Mouse (Mus musculus): Measurements from ENCODE around the gene Klhl36.

The Klhl36 gene

DNA sequence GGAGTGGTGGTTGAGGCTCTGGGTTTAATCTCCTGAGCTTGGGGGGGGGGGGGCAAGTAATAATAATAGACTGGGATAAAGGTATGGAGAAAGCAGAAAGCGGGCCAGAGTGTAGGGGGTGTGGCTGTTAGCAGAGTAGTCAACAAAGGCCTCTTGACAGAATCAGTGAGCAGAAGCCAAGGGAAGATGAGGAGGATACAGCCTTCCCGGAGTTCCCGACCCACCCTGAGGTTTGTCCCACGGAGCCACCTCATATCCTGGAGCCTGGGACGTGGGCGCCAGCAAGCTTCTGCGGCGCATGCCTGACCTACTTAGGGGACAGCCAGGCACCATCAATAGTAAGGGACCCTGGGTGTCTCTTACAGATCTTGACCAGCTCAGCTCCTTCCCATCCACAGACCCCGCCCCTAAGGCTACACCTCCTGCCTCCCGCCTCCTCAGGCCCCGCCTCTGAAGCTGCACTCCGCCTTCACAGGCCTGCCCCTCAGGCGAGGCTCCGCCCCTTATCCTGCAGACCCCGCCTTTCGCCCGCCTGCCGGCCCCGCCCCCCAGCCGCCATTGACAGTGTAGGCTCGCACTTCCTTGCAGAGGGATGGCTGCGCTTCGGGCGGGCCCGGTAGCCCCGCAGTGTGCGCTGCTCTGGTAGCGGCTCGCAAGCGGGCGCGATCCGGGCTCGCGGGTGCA lies at the start of gene Klhl36:
Klhl36 (plus strand) TSS at position 561 of the 684 bp plus-strand sequence.
- peak; percentile 97 for DNase-seq

DNA sequence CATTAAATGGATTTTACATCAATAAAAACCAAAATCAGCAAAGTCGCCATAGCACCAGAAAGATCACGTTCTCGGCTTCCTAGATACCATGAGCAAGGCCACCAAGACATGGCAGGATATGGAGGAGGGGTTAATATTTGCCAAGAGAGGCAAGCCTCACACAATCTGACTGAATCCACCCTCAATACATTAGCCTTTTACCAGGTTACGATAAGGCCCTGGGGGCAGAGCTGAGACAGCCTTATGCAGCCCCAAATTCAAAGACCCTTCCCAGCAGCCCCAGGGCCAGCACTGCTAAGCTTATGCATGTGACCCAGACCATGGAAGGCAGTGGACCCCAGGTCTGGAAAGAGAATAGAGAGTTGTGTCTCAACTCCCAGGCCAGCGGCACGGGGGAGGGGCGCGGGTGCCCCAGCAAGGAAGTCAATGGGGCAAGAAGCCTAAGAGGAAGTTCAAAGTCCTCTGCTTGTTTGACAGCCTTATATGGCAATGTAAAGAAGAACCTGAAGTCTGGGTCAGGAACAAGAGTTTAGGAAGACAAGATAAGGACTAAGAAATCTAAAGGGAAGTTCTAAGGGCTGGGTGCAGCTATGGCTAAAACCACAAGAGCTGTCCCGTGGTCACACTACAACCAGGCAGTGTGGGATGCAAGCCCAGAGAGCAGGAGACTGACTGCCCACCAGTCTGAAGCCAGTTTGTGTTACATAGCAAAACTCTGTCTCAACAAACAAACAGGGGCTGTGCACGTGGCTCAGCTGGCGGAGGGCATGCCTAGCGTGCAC lies 49.2 kb upstream of the Klhl36 start:
- DNase-seq, result no peak

DNA sequence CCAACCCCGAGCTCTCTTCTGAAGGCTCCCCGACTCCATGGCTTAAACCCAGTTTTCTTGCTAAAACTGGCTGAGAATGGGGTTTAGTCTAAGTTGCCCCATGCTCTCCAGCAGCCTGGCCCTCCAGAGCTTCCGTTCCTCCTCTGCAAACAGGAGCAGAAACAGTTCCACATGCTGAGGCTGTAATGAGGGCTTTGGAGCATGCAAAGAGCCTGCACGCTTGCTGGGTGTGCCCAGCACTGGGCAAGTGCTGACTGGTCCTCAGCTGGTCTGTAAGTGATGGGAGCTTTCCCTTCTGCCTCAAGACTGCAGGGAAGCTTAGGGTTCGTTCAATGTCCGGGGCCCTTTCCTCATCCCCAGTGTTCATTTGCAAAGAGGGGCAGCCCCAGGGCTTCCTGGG lies 45.8 kb upstream of the Klhl36 start:
- DNase-seq, result no peak

DNA sequence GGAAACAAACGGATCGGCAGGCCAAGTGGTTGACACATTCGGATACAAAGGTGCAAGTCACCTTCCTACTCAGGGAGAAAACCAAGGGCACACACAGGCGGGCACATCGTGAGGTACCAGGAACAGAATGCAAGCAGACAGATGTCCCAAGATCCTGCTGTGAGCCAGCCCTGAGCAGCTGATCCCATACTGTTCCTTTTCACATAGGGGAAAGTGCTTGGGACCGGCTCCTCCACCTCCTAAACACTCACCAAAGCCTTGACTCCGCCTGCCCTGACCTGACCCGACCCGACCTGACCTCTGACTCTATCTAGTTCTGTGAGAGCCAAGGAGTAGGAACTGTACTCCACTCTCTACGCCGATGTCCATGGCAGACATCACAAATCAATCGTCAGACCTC lies 44.6 kb upstream of the Klhl36 start:
- DNase-seq, result no peak

DNA sequence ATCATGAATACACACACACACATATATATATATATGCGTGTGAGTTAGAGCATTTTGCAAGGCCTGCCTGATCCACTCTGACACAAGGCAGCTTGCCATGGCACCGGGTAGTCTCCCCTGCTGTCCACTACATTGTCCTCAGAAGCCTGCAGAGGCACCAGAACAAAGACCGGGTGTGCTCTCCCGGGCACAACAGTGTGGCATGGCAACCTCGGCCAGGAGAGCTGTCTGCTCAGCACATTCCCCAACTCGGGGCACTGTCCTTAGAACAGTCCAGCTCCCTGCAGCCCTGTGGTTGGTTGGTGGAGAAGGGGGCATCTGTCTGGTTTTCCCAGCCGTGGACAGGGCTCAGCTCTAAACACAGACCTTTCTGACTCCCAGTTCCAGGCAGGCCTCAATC lies 42.8 kb upstream of the Klhl36 start:
- peak; percentile 67 for DNase-seq

DNA sequence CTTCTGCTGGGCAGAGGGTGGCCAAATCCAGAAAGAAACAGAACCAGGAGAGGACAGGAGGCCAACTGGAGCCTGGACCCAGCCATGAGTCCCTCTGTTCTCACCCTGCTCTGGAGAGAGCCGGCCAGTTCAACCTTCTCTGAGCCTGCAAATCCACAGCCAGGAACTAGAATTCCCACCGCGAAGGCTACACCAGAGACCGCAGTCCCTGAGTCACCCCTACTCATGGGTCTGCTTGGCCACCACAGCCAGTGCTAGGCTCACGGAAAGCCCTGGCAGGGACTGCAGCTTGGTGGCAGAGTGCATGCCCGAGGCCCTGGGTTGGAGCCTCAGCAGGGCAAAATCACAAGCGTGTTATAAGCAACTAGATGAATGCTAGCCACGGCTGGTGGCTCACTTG lies 42.1 kb upstream of the Klhl36 start:
- no peak for DNase-seq

DNA sequence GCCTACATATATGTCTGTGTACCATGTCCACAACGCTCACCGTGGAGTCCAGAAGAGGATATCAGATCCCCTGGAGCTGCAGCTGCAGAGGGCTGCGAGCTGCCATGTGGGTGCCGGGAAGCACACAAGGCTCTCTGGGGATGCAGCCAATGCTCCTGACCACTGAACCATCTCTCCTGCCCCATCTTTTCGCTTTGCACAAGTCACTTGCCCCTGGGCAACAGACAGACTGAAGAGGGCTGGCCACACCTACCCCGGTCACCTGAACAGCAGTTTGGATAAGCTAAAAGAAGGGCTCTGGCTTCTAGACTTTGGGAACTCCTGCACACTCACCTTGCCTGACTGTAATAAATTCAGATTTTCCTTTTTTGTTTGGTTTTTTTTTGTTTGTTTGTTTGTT lies 40.4 kb upstream of the Klhl36 start:
- no peak for DNase-seq

DNA sequence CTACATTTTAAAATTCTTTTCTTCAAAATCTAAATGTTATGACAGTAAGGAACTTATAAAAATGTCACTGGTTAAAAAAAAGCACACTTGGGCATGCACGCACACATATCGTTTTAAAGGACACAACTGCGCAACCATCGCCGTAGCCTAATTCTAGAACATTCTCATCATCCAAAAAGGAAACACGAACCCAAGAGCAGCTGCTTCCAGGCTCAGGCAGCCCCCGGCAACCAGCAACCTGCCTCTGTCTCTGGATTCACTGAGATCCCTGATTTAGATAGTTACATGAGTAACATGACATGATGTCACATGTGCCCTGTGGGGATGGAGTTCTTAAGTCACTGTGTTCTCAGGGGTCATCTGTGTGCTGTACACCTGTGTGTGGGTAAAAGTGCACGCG lies 38.8 kb upstream of the Klhl36 start:
- DNase-seq, result no peak

DNA sequence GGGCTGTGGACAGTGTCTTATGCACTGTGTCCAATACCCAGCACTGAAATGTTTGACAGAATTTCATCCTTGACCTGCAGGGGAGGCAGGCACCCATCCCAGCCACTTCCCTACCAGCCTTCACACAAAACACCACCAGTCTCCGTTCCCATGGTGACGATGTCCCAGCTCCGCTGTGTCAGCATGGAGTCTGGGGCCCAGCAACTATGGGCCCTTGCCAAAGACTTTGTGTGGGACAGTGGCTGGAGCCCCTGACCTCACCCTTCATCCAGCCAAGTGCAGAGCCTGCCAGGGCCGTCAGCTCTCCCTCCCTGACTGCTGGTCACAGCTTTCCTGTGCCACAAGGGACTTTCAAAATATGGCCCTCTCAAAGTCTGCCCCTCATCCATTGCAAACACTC lies 38.0 kb upstream of the Klhl36 start:
- DNase-seq, result no peak

DNA sequence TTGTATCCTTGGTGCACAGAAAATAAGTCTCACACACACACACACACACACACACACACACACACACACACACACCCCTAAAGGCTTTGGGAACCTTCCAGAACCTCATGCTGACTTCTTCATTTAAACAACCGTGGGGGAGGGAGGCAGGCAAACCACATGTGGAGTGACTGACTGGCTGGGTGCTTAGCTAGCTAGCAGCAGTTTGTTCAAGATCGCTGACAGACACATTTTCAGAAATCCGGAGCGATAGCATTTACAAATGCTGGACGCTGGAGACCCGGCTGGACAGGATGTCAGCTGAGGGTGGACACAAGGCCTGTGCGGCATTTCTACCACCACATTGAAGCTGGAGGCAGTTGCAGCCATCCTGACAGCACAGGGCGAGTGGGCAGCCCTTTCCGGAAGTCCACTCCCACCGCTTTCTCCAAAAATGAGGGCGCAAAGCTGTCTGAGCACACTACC lies 37.2 kb upstream of the Klhl36 start:
- no peak for DNase-seq

DNA sequence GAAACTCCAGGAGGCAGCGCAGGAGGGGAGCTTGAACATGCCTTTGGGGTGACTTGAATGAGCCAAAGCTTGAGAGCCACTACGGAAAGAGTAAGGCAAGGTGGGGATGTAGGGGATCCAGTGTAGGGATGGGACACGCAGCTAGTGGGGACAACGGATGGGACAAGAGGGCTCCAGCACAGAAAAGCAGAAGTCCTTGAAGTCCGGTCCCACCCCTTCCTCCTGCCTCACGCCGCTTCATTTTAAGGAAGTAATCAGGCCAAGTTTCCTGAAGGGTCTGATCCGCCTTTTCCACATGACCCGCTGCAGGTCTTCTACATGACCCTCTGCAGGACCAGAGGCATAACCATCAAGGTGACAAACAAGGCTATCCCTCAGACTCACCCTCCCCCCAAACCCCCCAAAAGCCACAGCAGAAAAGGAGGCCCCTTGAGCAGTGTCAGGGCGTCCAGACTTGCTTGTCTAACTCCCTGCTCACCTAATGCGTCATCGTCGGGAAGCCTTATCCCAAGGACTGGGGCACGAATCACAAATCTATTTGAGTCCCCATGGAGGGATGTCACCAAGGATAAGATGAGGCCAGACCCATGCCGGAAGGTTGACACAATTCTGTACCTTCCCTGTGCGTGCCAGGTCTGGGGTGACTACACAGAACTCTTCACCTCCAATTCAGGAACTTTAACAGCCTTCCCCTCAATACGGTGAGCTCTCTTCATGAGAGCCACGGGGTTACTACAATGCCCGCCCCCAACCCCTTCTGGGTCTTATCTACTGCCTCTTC lies 35.9 kb upstream of the Klhl36 start:
- DNase-seq, result no peak

DNA sequence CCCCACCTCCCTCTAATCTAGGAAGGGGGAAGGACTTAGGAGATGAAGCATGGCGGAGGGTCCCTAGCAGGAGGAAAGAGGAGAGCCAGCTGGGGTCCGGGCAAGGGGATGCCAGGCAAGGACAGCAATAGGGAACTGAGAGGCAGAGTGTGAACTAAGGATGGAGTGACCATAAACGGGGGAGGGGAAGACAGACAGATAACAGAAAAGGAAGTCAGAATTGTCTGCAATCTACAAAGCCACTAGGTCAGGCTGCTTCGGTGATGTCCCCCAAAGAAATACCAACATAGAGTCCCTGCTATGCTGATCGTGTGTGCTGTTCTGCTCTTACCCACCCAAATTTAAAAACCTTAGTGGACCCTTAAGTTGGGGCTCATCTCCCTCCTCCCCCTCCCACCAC lies 35.1 kb upstream of the Klhl36 start:
- DNase-seq, result no peak

DNA sequence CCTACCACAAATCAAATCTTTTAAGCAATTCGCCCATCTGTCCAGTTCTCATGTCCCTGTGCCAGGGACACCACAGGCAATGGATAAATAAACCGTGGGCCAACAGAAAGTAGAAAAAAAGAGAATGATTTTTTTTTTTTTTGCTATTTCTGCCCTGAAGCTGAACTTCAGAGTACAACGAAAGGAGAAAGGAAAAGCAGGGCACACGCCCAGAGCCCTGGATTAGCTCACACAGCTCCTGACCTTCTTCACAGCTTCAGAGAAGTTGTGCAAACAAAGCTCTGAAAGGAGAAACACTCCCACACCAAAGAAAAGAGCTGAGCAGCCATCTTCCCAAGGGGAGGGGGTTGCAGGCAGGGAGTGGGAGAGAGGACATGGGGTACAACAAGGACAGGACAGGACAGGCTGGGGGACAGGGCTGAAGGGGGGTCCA lies 34.3 kb upstream of the Klhl36 start:
- DNase-seq, result no peak

DNA sequence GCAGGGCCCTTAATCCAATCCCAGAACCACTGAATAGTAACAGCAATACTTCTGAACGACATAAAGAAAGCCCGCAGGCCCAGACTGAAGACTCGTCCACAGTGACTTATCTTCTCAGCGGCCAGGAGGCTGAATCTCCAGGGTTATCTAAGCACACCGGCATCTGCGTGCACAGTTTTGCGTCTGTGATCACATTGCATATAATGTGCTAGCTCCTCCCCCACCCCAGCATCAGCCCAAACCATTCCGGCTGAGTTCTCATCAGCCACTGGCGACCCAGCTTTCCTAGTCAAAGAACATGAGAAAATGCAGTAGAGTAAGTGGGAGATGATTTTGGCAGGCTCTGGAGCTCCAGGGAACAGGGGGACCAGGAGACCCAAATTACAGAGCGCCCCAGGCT lies 33.1 kb upstream of the Klhl36 start:
- no peak for DNase-seq

DNA sequence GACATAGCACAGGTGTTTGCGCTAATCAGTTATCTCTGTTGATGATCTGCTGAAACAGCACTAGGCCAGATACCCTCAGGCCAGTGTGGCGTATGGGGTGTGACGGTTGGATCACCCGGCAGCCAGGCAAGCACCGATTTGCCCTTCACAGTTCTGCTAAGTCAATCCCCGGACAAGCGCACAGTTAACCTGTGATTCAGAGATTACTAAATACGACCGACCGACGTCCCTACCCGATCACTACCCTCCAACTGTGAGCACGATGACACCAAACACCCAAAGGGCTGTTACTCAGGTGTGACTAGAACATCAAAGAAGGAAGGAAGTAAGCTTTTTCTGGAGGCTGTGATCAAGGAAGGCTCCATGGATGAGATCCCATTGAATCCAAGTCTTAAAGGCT lies 32.6 kb upstream of the Klhl36 start:
- DNase-seq, result no peak

DNA sequence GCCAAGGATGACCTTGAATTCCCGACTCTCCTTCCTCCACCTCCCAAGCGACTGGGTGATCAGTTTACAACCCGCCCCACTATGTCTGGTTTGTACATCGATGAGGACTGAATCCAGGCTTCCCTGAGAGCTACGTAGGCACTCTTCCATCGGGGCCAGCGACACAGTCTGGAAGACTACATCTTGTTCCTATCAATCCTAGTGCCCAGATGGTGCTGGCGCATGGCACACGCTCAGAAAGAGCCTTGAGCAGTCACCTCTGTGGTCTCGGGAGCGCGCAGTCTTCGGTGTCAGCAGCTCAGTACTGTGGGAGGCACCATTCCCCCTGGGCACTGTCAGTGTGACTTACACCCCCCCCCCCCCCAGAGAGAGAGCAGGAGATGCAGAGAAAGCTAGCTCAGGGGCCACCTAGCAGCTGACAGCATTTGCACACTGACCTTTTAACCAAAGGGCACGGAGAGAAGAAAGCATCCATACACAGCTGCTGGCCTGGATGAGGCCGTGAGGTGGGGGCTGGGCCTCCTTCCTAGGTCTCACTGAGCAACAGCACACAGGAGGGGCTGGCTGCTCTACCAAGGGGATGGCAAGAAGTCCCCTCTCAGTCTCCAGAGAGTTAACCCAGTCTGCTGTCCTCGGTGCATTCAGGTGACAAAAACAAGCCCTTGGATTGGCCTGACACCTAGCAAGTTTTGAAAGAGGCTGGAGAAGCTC lies 32.0 kb upstream of the Klhl36 start:
- DNase-seq, result no peak

DNA sequence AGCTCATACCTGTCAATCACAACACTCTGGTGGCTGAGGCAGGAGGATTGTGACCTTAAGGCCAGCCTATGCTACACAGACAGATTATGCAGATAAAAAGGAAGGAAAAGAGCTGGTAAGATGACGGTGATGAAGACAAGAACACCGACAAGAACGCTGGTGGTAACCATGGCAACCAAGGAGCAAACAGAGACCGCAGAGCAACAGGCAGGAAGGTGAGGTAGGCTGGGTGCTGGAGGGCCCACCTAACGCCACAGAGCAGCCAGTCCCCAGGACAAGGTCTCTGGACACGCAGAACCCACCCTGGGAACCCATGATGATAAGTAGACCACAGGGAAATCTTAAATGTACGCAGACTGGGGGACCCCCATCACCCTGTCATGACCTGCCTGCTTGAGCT lies 31.5 kb upstream of the Klhl36 start:
- no peak for DNase-seq

DNA sequence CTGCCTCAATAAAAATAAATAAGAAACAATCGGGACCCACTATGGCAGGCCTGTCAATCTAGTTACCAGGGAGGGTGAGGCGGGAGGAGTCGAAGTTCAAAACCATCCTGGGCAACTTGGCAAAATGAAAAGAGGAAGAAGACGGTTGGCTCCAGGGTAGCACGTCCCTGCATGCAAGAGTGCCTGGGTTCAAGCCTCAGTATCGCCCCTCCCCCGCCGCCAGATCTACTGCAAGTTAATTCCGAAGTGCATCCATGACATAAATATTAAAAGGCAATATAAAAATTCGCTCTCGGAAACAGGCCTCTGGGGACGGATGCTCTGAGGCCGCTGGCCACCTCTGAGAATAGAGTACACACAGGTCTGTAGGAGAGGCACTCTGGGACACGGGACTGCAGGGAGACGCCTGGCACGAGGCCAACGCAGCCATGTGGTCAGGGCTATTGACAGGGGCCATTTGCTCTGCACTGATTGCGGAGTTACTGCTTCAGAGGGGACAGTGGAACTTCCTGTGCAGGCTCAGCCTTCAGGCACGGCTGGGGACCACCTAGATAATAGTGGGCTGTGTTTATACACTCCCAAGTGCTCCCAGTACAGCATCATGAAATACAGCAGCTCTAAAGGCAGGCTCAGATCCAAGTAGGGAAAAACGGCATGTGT lies 30.6 kb upstream of the Klhl36 start:
- peak; percentile 76 for DNase-seq

DNA sequence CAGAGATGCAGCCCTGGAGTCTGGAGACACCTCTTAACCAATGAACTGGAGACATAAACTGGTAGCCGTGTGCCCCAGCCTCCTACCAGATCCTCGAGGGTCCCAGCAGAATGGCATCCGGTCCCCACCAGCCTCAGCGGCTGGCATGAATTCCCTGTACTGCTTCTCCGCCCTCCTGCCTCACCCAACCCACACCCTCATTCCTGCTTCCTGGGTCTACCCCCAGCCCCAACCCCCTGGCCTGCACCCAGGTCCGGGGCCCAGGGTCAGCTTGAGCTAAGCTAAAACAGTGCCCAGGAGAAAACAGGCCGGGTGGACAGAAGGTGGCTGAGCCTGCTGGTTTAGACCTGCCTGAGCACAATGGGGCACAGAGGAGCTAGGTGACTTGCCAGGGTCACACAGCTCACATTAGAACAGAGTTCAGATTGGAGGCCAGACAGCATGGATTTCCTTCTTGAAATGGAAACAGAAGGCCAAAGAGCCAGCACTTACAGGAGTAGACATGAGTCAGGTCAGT lies 29.9 kb upstream of the Klhl36 start:
- no peak for DNase-seq

DNA sequence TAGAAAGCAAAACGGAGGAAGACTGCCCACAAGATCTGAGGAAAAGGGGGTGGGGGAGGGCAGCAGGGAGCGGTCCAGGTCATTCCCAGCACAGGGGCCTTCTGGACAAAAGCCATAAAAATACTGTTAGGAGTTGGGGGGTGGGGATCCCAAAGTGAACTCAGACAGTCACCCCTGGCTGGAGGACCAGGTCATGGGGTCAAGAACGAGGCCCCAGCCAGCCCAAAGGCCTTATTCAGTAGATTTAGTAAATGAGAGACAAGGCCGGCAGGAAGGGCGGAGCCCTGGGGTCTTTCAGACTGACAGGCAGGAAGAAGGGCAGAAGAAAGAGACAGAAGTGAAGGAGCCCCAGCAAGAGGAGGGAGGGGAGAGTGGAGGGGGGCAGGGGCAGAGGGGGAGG lies 29.1 kb upstream of the Klhl36 start:
- no peak for DNase-seq

DNA sequence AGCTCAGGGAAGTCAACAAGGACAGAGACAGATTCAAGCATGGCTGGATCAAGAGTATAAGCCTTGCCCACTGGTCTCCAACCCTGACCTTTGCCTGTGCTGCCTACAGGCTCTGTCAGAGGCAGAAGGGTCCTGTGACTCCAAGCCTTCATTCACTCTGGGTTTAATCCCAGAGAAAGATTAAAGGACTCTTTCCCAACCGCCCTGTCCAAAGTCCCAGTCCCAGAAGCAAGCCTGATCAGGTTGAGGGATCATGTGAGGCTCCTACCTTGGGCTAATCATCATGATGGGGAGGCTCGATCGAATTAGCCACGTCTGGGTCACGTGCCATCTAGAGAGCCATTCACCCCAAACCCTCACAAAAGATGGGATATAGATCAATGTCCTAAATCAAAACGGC lies 27.4 kb upstream of the Klhl36 start:
- no peak for DNase-seq

DNA sequence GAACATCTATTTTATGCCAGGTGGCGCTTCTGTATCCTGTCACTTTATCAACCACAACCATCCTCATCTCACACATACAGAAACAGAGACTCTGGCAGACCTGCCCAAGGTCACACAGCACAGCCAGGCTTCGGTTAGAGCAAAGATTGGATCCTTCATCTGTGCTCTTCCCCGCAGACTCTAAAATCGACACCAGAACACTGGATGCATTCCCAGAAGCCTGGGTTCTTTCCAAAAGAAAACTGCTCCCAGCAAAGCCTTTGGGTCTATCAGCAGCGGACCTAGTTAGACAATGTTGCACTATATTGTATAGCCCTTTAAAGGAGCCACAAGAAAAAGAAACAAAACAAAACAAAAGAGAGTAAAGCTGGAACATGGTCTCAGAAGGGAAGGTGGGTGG lies 26.8 kb upstream of the Klhl36 start:
- DNase-seq, result peak; percentile 76
